Mouse (Mus musculus): ENCODE data around the gene Magohb.
"Not testable (repeated sequence)": the region's sequence is repeated elsewhere in the genome, so short reads cannot be mapped to it uniquely, and the experiment has no call there.

The Magohb gene

DNA sequence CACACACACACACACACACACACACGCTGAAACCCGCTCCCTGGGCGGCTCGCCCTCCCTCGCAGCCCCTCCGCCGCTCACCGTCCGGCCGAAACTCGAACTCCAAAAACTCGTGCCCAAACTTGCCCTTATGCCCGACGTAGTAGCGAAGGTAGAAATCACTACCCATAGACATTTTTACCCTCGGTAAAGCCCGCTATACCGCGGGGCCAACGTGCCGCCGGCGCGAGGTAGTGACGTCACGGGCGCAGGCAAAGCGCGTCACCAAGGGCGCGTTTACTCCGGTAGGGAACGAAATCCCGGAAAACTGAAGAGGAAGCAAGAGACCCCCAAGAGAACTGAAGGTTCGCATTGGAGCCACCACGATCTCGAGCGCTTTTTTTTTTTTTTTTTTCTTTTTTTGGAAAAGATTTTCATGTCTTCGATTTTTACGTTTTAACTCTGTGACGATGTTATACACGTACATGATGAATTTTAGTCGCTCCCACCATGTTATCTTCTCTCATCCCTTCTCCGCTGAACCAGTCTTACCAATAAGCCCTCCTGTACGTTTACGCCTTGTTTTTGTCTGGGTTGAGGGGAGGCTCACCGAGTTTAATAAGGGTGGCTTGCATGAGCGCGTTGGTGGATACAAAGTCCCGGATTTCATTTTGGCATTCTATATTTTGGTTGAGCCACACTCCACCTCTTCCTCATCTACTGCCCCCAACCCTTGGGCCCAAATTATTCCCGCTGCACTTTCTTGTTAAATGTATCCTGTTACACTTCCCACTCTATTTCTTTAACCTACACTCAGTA lies at the start of gene Magohb:
Magohb (minus strand) TSS at position 254 of the 798 bp plus-strand sequence.
- DNase-seq: peak; percentile 83

DNA sequence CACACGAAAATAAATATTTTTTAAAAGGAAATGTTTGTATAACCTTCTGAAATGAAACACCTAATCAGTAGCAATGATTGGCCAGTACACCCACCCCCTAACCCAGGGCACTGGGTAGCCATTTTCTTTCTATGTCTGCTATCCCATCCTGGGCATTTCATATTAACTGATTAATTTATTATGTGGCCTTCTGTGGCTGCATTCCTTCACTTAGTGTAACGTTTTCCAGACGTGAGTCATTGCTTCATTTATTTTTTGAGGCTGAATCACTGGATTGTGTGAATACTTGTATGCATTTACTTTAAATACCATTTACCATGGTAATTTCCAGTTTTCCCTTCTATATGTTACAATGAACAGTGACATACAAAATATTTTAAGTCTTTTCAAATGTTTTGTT lies 47.0 kb upstream of the Magohb start:
- DNase-seq: no peak

DNA sequence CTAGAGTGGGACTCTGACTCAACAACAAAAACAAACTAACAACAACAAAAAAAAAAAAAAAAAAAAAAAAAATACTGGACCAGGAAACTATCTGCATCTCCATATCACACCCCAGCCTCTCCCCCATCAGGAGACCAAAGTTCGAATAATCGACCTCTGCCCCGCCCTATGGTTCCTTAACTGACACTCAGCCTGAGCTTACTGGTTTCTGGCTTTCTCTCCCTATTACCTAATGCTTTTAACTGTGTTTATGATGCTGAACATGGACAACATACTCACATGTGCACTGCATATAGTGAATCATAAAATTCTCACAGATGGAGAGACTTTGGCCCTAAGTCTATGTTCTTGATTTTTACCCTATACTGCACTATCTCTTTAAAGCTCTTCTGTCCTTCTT lies 46.3 kb upstream of the Magohb start:
- DNase-seq: no peak

DNA sequence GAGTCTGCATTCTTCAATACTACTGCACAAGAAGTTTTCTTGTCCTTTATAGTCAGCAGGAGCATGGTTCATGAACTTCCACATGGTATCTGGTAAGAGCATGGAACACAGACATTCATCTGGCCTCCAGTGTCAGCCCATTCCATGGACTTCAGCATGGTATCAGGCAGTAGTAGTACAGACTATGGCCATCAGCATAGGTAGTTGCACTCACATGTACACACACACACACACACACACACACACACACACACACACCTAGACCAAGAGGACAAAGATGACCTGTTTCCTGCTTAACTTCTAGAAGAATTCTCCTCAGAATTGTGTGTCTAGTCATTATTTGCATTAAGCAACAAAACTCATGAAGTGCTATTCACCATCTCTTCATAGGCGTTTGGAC lies 45.7 kb upstream of the Magohb start:
- DNase-seq: no peak

DNA sequence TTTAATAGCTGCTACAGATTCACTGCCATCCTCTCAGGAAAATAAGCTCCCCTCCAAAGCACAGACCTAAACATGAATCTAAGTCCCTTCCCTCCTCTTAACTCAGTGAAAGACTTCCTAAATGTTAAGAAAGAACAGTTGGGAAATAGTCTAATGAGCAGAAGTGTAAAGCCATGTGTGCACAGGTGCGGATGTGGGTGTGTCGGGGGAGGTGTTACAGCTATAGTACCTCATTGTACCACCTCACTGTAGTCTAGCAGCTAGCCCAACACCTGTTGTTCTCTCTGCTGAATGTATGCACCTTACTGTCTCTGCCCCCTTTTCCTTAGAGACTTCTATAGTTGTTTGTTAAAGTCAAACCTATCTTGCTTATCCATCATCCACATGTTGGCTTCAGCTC lies 34.0 kb upstream of the Magohb start:
- DNase-seq: peak; percentile 9

DNA sequence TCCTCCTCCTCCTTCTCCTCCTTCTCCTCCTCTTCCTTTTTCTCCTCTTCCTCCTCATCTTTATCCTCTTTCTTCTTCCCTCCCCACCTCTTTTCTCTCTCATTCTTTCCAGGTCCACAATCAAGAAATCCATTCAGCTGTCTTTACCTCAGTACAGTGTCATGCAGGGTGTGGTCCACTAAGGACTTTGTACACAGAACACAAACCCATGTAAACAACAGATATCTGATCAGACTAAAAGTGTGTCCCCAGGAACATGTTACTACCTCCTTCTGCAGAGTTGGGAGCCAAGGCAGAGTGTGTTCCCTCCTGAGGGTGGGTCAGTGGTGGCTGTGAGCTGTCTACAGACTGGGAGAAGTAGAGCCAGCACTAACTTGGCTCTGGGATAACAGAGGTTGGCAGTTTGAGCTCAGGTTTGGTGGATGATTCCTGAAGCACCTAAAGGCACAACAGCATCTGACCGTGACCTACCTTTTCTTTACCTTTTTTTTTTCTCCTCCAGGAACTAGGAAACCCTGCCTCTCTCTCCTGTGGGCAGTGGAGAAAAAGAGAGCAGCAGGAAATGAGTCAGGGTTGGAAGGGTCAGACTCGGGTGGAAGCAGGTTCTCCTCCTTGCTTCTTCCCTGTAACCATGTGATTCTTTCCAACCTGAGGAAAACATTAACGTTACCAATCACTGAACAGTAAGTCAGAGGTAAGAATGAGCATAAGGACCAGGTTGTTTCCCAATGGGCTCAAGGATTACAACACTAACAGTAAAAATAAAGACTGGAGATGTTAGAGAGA lies 29.0 kb upstream of the Magohb start:
- no peak for DNase-seq

DNA sequence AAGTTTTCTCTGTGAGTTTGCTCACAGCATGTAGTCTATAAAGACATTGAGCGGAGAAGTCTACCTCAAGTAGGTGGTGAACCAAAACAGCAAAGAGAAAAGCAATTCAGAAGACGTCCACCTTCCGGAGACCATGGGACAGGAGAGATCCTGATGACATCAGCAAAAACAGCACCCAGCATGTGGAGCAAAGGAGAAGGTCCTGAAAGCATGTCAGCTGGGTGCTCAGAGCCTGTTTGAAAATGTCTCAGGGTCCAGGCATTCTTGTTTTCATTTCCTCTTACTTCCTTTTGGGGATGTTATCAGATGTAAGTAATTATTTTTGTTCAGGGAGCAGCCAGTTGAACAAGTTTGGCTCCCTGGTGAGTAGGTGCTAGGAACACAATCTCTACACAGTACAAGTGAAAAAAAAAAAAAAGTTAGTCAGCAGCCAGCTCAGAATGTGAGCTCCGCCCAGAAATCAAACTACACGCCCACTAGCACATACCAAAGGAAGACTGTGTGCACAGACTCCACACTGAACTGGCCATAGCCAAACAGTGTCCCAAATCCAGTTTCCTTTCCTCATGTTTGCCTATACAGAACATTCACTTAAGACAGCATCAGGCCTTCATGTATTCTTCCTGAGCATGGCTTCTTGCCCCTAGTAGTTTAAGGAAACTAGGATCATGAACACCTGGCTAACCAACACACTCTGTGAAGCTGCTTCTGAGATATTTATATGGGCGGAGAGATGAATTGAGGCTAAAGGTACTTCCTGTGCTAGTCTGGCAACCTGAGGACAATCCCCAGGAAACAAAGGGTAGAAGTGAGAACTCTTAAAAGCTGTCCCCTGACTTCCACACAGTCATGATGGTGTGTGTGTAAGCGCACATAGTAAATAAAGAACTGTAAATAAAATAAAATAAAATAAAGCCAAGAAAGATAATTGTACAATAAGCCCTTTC lies 23.4 kb upstream of the Magohb start:
- DNase-seq: no peak

DNA sequence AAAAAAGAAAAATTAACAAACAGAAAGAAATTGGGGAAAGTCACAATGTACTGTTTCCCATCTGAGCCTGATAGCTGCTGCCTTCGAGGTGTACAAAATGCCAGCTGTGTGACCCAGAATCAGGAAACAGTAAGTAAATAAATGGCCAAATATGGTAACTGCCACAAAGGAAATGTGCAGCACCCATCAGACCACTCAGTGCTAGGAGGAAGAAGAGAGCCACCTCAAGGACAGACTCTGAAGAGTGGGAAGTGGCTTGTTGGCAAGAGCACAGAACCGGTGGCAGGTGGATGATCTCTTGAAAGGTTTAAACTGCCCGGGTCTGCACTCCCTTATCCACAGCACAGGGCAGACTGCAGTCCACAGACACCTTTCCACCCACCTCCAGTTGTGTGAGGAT lies 15.0 kb upstream of the Magohb start:
- DNase-seq: no peak

DNA sequence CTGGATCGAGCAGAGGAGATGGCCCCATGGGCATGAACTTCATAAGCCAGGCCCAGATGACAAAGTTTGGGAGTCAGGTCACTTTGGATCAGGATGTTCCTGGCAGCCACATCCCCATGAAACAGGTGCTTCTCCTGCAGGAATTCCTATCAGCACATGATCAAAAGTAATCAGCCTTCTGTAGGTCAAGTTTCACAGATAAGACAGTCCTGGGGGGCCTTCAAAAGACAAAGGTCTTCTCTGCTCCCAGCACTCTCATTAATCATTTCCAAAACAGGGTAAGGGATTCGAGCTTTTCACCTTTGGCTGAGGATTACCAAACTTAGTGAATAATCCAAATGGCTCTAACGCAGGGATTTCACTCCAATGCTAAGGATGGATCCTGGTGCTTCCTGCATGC lies 11.7 kb upstream of the Magohb start:
- no peak for DNase-seq

DNA sequence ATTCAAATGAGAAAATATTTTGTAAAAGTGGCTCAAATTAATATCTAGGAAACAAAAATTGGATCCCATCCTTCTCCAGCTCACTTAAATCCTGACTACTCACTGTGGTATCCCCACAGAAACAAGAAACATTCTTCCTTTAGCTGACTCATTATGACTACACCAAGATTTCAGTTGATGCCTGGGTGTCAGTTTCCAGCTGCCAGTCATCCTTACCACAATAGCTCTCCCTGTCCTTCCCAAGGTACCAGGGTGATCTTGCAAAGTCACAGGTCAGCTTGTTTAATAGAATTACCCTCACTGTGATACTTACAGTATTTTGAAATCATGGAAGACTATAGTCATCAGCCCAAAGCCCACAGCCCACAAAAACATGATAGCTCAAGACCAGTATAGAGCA lies 5.5 kb upstream of the Magohb start:
- DNase-seq: no peak

DNA sequence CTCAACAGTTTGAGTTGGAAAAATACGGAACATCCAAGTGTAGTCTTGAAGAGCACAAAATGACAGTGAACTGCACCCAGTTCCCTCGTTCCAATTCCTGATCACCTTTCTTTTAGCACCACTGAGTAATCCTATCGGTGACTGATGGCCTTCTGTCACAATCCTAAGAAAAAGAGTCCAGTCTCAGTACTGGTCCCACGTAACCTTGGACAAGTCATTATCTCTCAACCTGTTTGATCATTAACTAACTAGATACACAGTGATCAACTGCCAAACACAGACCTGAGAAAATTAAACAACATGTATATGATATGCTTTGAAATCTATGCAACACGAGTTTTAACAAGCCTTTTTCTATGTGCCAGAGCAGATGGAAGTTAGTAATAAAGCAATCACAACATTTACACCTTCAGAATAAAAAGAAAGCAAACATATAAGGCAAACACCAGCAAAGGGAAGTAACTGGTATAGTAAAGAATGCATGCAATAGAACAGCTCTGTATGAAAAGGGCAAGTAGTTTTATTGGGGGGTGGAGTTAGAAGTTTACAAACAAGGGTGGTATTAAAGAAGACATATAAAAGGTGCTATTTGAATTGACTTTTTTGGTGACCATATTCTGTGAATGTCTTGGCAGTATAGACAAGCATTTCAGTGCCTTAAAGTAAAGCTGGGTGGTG lies 1.5 kb upstream of the Magohb start:
- no peak for DNase-seq

DNA sequence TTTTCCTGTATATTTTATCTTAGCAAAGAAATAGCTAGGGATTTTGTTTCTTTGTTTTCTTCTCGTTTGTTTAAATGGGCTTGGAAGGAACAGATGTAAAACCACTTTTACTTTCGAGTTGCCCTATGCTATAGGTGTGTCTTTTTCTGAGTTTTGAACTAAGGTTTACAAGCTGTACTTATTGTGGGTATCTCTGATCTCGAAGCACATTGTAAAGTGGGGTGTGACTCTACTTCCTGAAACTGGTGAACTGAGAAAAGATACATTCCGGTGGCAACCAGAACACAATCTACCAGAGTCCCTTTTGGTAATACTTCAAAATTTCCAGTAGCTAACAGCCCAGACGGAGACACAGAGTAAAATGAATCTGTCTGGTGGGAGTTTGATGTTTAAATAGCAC lies 872 bp upstream of the Magohb start:
- no peak for DNase-seq

DNA sequence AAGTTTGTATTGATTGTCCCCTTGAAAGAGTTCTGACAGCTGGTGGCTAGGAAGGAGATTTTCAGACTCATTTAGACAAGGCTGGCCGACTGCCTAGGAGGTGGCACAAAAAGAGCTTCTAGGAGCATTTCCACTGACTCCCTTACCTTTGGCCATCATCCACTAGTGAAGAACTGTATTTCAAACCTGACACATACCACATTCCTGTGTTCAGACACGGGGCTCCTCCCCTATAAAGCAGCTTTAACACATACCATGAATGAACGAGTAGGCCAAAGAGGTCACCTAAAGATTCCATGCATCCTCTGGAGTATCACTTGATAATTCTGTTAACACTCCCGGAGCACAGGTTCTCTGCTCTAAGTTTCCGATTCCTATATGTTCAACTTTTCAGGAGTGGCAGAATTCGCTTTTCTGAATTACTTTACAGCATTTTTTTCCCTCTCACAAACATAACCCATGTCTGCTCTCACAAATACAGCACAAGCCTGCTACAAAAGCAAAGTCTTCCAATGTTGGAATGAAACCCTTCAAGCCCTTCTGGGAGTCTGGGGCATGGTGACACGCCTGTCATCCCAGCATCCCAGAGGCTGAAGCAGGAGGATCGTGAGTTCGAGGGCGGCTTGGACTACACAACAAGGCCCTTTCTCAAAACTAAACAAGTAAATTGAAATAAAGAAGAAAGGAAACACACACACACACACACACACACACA lies 611 bp downstream of the Magohb start:
- no peak for DNase-seq

DNA sequence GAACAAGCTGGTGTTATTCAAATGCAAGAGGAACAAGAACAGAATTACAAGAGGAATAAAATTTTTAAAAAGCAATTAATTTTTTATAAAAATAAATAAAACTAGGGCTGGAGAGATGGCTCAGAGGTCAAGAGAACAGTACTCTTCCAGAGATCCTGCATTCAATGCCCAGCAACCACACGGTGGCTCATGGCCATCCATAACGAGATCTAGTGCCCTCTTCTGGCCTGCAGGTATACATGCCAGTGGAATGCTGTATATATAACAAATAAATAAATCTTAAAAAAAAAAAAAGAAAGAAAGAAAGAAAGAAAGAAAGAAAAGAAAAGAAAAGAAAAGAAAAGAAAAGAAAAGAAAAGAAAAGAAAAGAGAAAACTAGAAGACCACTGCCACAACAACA lies 2.6 kb downstream of the Magohb start:
- DNase-seq: no peak

DNA sequence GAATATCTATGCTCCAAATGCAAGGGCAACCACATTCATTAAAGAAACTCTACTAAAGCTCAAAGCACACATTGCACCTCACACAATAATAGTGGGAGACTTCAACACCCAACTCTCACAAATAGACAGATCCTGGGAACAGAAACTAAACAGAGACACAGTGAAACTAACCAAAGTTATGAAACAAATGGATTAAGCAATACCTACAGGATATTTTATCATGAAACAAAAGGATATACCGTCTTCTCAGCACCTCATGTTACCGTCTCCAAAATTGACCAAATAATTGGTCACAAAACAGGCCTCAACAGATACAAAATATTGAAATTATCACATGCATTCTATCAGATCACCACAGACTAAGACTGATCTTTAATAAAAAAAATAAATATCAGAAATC lies 14.9 kb downstream of the Magohb start:
- DNase-seq: not testable (repeated sequence)

DNA sequence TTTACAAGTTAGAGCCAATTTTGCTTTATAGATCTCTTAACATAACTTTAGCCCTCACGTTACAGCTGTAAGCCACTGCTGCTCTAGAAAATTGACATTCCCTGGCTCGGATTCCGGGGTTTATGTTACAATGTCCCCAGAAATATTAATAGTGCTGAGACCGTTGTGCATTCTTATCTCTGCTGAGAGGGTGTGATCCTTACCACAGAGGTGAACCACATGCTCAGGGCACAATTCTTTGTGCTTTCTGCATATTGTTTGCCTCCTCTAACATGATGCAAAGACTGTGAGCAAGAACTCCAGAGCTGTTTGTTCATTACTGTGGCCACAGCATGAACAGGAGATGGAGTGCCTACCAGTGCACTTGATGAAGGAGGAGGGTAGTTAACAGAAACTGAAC lies 16.4 kb downstream of the Magohb start:
- DNase-seq: no peak

DNA sequence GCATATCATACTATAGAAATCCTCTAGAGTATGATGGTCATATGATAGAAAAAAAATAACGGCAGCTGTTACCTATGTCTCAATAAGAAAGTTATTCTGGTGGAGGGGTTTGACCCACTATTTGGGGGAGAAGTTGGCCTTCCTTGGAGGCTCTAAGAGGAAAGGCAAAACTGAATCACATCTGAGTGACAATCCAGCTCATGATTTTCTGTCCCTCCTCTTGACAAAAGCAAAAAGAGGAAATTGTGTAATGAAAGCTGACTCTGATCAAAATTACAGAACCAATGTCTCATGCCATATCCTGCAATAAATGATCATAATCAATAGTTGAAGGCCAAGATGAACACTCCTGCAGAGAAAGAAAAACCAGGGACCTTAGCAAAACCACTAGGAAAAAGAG lies 20.7 kb downstream of the Magohb start:
- no peak for DNase-seq

DNA sequence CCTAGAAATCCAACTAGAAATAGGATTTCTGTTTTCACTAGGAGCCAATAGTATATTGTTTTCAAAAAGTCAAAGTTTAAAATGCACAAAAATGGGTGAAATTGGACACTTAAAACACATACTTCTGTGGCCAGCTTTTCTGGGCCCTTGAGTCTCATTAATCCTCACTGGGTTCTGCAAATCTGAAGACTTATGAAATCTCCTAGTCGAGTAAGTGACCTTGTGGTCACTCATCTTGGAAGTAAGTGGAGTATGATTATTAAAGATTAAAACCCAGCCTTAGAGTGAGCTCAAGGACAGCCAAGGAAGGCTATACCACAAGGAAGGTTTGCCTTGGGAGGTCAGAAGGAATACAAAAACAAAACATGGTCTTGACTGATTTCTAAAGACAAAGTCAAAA lies 22.7 kb downstream of the Magohb start:
- no peak for DNase-seq

DNA sequence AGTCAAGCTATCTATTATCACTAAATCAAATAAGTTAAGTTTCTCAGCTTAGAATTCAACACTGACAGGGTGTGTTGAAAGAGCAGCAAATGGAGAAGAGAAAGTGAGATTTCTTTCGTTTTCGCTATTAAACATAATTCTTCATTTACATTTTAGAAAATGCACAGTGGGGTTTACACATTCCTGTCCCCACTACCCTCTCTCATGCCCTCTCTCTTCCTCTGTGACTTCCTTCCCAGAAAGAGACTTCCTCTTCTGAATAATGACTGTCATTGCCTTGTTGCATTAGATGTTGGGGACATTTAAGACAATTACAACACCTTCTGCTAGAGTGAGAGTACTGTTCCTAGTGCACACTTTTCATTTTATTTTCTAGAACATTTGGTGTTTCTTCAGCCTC lies 23.4 kb downstream of the Magohb start:
- DNase-seq: no peak

DNA sequence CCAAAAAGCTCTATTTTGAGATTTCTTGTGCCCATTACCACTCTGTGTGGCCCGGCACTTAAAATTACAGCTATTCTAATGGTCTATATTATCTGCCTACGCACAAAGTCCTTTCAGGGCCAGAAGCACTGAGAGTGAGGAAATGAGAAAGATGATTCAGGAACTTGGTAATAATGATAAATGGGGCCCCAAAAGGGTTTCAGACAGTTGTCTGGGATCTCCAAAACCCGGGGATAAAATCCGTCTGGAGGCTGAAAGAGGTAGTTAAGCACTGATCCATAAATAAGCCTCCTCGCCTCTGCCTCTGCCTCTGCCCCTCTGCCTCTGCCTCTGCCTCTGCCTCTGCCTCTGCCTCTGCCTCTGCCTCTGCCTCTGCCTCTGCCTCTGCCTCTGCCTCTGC lies 28.9 kb downstream of the Magohb start:
- DNase-seq: no peak

DNA sequence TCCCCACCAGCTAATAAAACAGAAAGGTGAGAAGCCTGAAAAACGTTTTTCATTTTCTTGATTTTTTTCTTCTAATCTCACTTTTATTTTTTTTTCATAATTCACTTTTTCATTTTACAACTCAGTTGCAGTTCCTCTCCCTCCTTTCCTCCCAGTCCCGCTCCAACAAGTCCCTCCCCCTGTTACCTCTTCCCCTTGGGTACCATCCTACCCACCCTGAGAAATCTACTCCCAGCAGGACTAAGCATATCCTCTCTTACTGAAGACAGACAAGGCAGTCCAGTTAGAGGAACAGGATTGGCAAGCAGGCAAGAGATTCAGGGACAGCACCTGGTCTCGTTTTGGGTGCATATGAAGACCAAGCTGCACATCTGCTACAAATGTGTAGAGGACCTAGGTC lies 30.3 kb downstream of the Magohb start:
- DNase-seq: no peak

DNA sequence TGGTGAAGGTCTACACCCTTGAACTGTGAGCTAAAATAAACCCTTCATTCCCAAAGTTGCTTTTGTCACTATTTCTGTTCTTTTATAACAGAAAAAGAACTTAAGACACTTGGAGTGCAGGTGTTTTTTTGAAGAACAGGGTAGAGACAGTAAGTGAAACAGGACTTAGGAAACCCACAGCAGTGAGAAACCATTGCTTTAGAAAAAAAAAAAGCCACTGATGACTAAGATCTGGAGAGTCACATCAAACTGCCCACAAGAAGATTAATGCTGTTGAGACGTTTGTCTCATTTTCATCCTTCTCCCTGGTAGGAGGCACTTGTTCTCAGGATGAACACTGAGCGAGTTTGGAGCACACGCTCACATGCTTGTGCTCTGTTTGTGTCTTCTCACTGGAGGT lies 31.0 kb downstream of the Magohb start:
- DNase-seq: no peak

All from right cerebral cortex, postnatal 25 days (tissue).